Mouse (Mus musculus): ENCODE measurements around the gene Akap7. TPM values are rescaled to one million over a fixed set of nuclear protein-coding genes. Genes with fewer than 3 reads are reported as not detected.
"Not testable (repeated sequence)": the region's sequence is repeated elsewhere in the genome, so short reads cannot be mapped to it uniquely, and the experiment has no call there.

Akap7 gene
- polyA plus RNA-seq, 1 experiment from 2014 or later, result 19.8 TPM

- H3K36me3 ChIP-seq, result no peaks in the 10 kb centered on the region
- H3K4me2 ChIP-seq, result no peak overlapping the region
- ATAC-seq (ENCODE audit: insufficient number of reproducible peaks, insufficient read depth, low FRiP score, low TSS enrichment, low read depth), result no peak
- no peak overlapping the region for H3K4me3 ChIP-seq (replicated peaks)
- H3K9ac ChIP-seq (replicated peaks), result no peak overlapping the region
- no peaks in the 10 kb centered on the region for H3K4me1 ChIP-seq (replicated peaks)
- no peaks in the 10 kb centered on the region for H3K27me3 ChIP-seq
- no peaks in the 10 kb centered on the region for H3K9me3 ChIP-seq
- no peak overlapping the region for H3K27ac ChIP-seq
- WGBS, result 83% methylated on average over 3 of the region's 3 CpGs
Observed at GRCm38 (mm10) chr10:25215977-25216376, 91.7 kb downstream of the Akap7 start.

GRCm38 (mm10) chr10:25213716-25214115 lies 94.0 kb downstream of the Akap7 start:
- WGBS, result 88% methylated on average over 4 of the region's 4 CpGs
- no peak overlapping the region for H3K4me3 ChIP-seq (replicated peaks)
- no peak for ATAC-seq (ENCODE audit: insufficient number of reproducible peaks, insufficient read depth, low FRiP score, low TSS enrichment, low read depth)

DNA sequence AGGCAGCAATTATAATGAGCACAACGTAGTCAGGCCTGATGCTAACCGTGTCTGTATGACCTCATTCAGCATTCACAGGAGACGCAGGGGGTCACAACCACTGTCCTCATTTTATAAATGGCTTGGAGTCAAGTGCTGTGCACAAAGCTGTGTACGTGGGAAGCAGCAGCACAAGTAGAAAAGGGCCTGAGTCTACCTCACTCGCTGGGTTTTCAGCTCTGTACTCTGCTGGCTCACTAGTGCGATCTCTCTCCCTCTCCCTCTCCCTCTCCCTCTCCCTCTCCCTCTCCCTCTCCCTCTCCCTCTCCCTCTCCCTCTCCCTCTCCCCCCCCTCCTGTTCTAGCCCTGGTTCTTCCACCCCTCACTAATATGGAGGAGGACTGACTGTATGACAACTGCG lies 99.1 kb downstream of the Akap7 start:
- Histone ChIP-seq H3K27me3 (no peaks in the 10 kb centered on the region), H3K9ac (replicated peaks) (no peak overlapping the region), H3K4me2 (no peak overlapping the region), H3K9me3 (no peaks in the 10 kb centered on the region), H3K4me1 (replicated peaks) (no peaks in the 10 kb centered on the region; the same call in 1 of the 2 replicates), H3K27ac (no peak overlapping the region), H3K36me3 (no peaks in the 10 kb centered on the region), H3K4me3 (replicated peaks) (no peak overlapping the region)
- WGBS, result 62% methylated on average over 7 of the region's 7 CpGs
- ATAC-seq (ENCODE audit: insufficient number of reproducible peaks, insufficient read depth, low FRiP score, low TSS enrichment, low read depth), result no peak

More at GRCm38 (mm10) chr10:25213716-25214115, 94.0 kb downstream of the Akap7 start:
- Histone ChIP-seq H3K4me1 (replicated peaks) (no peaks in the 10 kb centered on the region), H3K27me3 (no peaks in the 10 kb centered on the region), H3K9ac (replicated peaks) (no peak overlapping the region), H3K9me3 (no peaks in the 10 kb centered on the region), H3K27ac (no peak overlapping the region), H3K4me2 (no peak overlapping the region), H3K36me3 (no peaks in the 10 kb centered on the region)

DNA sequence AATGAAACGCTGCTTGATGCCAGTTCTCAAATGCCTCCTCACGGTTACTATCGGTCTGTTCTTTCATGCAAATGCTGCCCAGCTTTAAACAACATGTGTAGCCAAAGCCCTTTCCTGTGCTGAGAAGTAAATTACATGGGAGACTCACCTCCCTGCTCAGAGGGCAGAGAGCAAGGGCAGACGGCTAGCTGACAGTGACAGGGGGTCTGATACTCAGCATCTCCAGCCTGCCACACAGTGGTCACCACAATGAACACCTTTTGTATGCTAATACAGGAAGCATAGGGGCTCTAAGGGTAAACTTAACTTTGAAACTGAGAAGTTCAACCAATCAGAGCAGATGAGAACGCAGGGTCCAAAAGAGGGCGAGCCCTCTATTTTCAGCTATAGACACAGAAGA lies 99.8 kb downstream of the Akap7 start:
- WGBS, result 54% methylated on average over 6 of the region's 6 CpGs
- H3K27me3 ChIP-seq, result no peaks in the 10 kb centered on the region
- no peak overlapping the region for H3K9ac ChIP-seq (replicated peaks)
- no peak overlapping the region for H3K27ac ChIP-seq
- no peaks in the 10 kb centered on the region for H3K36me3 ChIP-seq
- no peak for ATAC-seq (ENCODE audit: insufficient number of reproducible peaks, insufficient read depth, low FRiP score, low TSS enrichment, low read depth)
- no peaks in the 10 kb centered on the region for H3K9me3 ChIP-seq
- no peak overlapping the region for H3K4me2 ChIP-seq
- H3K4me3 ChIP-seq (replicated peaks), result no peak overlapping the region
- no peaks in the 10 kb centered on the region; the same call in 1 of the 2 replicates for H3K4me1 ChIP-seq (replicated peaks)

GRCm38 (mm10) chr10:25200691-25201090 lies 107.0 kb downstream of the Akap7 start:
- no peak for ATAC-seq (ENCODE audit: insufficient number of reproducible peaks, insufficient read depth, low FRiP score, low TSS enrichment, low read depth)

DNA sequence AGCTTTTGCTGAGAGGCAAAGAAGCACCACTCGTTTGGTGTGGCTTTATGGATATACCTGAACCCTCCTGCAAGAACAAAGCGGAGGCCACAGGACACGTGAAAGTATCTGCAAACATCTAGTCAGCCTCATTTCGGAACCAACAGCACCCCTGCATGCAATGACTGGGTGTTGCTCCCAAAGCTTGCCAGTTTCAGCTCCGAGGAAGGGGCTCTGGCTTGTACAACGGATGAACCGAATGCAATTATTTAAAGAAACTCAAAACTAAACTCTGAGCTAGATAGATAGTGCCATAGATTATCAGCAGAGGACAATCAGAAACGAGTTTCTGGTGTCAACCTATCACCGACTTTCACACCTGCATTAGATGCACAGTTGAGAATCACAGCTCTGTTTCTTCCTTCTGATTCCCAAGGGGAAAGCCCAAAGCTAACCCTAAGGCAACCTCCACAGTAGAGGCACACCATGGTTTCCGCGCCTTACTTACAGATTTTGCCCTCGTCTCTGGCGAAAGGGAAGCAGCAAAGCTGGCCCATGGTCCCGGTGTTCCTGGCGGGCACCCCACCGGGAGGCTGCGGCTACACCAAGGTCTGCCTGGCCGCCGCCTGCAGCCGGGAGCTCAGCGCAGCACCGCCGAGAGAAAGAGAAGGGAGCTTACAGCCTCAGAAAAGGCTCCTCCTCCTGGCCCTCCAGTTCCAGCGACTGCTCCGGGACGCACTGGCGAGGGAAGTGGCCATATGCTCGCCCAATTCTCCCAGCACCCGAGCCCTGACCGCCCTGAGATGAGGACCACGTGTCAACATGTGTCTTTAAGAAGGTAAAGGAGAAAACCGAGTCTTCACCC lies 107.9 kb downstream of the Akap7 start:
- peak overlapping the region; percentile 45 for H3K4me3 ChIP-seq (replicated peaks)
- no peaks in the 10 kb centered on the region for H3K9me3 ChIP-seq
- peaks cover 28% of the 10 kb centered on the region for H3K4me1 ChIP-seq (replicated peaks)
- H3K36me3 ChIP-seq, result no peaks in the 10 kb centered on the region
- WGBS, result 14% methylated on average over 32 of the region's 32 CpGs
- peak overlapping the region; percentile 64 for H3K9ac ChIP-seq (replicated peaks)
- H3K4me2 ChIP-seq, result peak overlapping the region; percentile 82
- H3K27me3 ChIP-seq, result no peaks in the 10 kb centered on the region
- 0 out of 2 replicates have a peak, but pooled peaks have one; percentile 62 for ATAC-seq (ENCODE audit: insufficient number of reproducible peaks, insufficient read depth, low FRiP score, low TSS enrichment, low read depth)
- peak overlapping the region; percentile 50; the same call in 1 of the 2 replicates for H3K27ac ChIP-seq

More at GRCm38 (mm10) chr10:25200691-25201090, 107.0 kb downstream of the Akap7 start:
- Histone ChIP-seq H3K4me1 (replicated peaks) (peaks cover 28% of the 10 kb centered on the region), H3K4me2 (peak overlapping the region; percentile 82), H3K36me3 (no peaks in the 10 kb centered on the region), H3K4me3 (replicated peaks) (no peak overlapping the region), H3K9ac (replicated peaks) (no peak overlapping the region), H3K27ac (no peak overlapping the region), H3K9me3 (no peaks in the 10 kb centered on the region), H3K27me3 (no peaks in the 10 kb centered on the region)
- WGBS, result 83% methylated on average over 7 of the region's 7 CpGs

DNA sequence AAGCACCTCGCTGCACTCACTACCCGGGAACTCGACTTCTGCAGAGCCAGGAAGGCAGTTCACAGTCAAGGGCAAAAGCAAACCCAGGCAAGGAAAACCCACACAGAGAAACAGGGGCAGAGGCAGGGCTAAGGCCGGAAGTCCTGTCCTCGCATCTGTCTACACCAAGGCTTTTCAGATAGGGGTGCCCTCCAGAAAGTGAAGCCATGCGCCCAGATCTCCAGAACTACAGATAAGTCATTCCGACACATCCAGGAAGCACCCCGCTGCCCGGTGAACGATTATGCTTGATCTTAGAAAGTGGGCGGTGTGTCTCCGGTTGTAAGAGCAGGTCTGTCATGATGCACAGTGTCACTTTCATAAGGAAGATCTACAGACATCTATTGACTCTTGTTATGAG lies 109.1 kb downstream of the Akap7 start:
- no peaks in the 10 kb centered on the region for H3K9me3 ChIP-seq
- H3K9ac ChIP-seq (replicated peaks), result no peak overlapping the region
- H3K4me1 ChIP-seq (replicated peaks), result peaks cover 28% of the 10 kb centered on the region
- no peaks in the 10 kb centered on the region for H3K36me3 ChIP-seq
- no peak overlapping the region for H3K27ac ChIP-seq
- ATAC-seq (ENCODE audit: insufficient number of reproducible peaks, insufficient read depth, low FRiP score, low TSS enrichment, low read depth), result no peak
- WGBS, result 80% methylated on average over 12 of the region's 12 CpGs
- no peak overlapping the region for H3K4me3 ChIP-seq (replicated peaks)
- no peaks in the 10 kb centered on the region for H3K27me3 ChIP-seq
- H3K4me2 ChIP-seq, result no peak overlapping the region

DNA sequence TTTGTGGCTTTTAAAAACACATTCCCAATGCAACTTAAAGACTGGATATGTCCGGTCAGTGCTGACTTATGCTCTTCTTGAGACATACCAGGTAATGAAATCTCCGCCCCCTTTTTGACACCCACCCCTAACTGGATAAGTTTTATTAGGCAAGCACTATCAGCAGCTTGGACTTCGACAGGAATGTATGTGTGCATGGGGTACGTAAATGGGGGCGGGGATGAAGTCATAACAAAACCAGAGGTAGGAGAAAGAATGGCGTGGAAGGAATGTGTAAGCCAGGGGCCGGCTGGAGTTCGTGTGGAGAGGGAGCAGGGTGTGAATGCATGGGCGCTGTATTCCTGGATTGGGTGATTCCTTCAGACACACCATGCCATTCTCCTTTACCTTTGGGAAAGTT lies 109.6 kb downstream of the Akap7 start:
- no peaks in the 10 kb centered on the region for H3K9me3 ChIP-seq
- H3K4me1 ChIP-seq (replicated peaks), result peaks cover 28% of the 10 kb centered on the region
- no peak overlapping the region for H3K4me2 ChIP-seq
- 63% methylated on average over 9 of the region's 9 CpGs for WGBS
- no peak overlapping the region for H3K9ac ChIP-seq (replicated peaks)
- H3K27me3 ChIP-seq, result no peaks in the 10 kb centered on the region
- no peak overlapping the region for H3K4me3 ChIP-seq (replicated peaks)
- H3K27ac ChIP-seq, result no peak overlapping the region
- no peaks in the 10 kb centered on the region for H3K36me3 ChIP-seq
- ATAC-seq (ENCODE audit: insufficient number of reproducible peaks, insufficient read depth, low FRiP score, low TSS enrichment, low read depth), result no peak

DNA sequence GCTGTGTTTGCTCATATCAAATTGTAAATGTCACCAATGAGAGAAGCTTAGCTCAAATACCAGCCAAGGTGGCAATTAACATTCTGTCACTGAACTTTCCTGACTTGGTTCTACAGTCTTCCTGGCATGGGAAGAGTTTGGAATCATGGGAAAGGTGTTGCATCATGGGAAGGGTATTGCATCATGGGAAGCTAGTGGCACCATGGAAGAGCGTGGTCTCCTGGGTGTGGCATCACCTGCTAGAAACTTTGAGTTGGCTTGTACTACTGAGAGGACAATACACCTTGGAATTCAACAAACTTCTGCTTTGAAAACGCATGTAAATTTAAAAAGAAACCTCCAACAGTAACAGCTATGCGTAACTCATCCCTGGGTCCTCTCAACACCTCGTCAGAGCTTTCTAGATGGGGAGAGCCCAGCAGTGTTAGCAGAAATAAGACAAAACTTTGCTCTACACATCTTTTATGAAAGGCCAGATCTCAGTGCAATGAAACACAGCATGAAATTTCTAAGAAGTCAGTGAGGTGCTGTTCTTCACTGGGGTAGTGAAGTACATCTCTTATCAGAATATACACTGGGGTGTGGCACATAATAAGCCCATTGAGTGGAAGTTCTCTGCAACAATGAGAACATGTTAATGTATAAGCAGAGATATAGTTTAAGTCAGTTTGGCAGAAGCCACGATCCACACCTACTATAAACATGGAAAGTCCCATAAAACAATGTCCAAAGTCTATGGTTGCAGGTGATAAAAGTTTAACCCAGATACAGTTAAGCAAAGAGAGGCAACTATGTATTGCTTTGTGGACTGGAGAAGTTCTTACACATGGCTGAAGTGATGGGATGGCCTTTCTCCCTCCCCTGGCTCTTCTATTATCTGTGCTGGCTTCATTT lies 115.2 kb downstream of the Akap7 start:
- Histone ChIP-seq H3K36me3 (no peaks in the 10 kb centered on the region), H3K9me3 (no peaks in the 10 kb centered on the region), H3K27ac (no peak overlapping the region), H3K4me3 (replicated peaks) (no peak overlapping the region), H3K9ac (replicated peaks) (no peak overlapping the region), H3K27me3 (no peaks in the 10 kb centered on the region), H3K4me1 (replicated peaks) (no peaks in the 10 kb centered on the region), H3K4me2 (no peak overlapping the region)
- 85% methylated on average over 5 of the region's 5 CpGs for WGBS
- no peak for ATAC-seq (ENCODE audit: insufficient number of reproducible peaks, insufficient read depth, low FRiP score, low TSS enrichment, low read depth)

GRCm38 (mm10) chr10:25191166-25191565 lies 116.5 kb downstream of the Akap7 start:
- H3K27ac ChIP-seq, result no peak overlapping the region
- no peak overlapping the region for H3K4me2 ChIP-seq
- 94% methylated on average over 4 of the region's 4 CpGs for WGBS
- no peak for ATAC-seq (ENCODE audit: insufficient number of reproducible peaks, insufficient read depth, low FRiP score, low TSS enrichment, low read depth)
- H3K9me3 ChIP-seq, result no peaks in the 10 kb centered on the region
- no peaks in the 10 kb centered on the region for H3K36me3 ChIP-seq
- H3K4me1 ChIP-seq (replicated peaks), result no peaks in the 10 kb centered on the region
- H3K4me3 ChIP-seq (replicated peaks), result no peak overlapping the region
- H3K27me3 ChIP-seq, result no peaks in the 10 kb centered on the region
- H3K9ac ChIP-seq (replicated peaks), result no peak overlapping the region

DNA sequence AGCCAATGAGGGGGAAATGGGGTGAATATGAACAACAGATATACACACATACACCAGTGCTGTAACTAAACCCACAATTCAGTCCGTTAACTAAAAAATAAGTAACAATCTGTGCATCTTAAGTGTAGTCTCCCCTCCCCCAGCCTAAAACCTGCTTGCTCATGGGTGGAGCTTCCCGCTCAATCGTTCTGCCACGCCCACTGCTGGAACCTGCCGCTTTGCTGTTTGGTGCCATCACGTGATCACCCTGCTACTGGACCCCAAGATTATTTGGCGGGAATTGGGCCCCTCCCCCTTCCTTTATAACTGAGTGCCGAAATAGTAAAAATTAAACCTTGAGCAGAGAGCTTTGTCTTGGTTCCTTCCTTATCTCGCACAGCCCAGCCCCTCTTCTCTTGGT lies 121.4 kb downstream of the Akap7 start:
- not testable (repeated sequence) for H3K27ac ChIP-seq; H3K4me3 ChIP-seq (replicated peaks); H3K27me3 ChIP-seq; H3K4me1 ChIP-seq (replicated peaks); ATAC-seq (ENCODE audit: insufficient number of reproducible peaks, insufficient read depth, low FRiP score, low TSS enrichment, low read depth); H3K9me3 ChIP-seq; H3K4me2 ChIP-seq; H3K36me3 ChIP-seq; H3K9ac ChIP-seq (replicated peaks)
- 52% methylated on average over 9 of the region's 9 CpGs for WGBS

Data from limb, embryonic 12.5 days (tissue).